Mouse (Mus musculus): ENCODE measurements around the gene Kcnk7.
"Not testable (repeated sequence)": the region's sequence is repeated elsewhere in the genome, so short reads cannot be mapped to it uniquely, and the experiment has no call there.

Gene Kcnk7

DNA sequence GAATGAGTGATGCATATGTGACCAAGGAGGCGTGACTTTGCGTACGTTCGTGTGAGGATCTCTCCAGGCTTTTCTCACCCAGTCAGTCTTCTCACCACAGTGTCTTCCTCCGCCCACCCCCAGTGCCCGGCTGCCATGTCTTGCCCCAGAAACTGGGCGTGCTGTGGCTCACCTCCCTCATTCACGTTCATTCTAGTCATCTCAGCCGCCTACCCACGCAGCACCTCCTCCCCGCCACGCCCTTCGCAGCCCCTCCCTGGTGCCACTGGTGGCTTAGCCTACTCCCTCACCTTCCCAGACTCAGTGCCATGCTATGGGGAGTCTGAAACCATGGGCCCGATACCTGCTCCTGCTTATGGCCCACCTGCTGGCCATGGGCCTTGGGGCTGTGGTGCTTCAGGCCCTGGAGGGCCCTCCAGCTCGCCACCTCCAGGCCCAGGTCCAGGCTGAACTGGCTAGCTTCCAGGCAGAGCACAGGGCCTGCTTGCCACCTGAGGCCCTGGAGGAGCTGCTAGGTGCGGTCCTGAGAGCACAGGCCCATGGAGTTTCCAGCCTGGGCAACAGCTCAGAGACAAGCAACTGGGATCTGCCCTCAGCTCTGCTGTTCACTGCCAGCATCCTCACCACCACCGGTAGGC is at the start of gene Kcnk7:
Kcnk7 (plus strand) TSS at position 205 of the 638 bp plus-strand sequence.
- DNase-seq = no peak

GRCm38 (mm10) chr19:5654720-5655298 is 49.4 kb upstream of the Kcnk7 start:
- no peak for DNase-seq

GRCm38 (mm10) chr19:5660942-5661751 is 43.0 kb upstream of the Kcnk7 start:
- DNase-seq = peak; percentile 72 to 80

- peak; percentile 63 to 73 for DNase-seq
These were observed 41.9 kb upstream of the Kcnk7 start for GRCm38 (mm10) chr19:5662310-5662709.

- DNase-seq = peak; percentile 97 to 98
These were observed 40.9 kb upstream of the Kcnk7 start, which contains the start of gene Sipa1 for GRCm38 (mm10) chr19:5662981-5663913. TSS of gene Sipa1 (minus strand) at chr19:5663707.

GRCm38 (mm10) chr19:5664669-5665257 is 39.4 kb upstream of the Kcnk7 start:
- no peak for DNase-seq

GRCm38 (mm10) chr19:5665465-5665864 is 38.7 kb upstream of the Kcnk7 start:
- DNase-seq = no peak

DNA sequence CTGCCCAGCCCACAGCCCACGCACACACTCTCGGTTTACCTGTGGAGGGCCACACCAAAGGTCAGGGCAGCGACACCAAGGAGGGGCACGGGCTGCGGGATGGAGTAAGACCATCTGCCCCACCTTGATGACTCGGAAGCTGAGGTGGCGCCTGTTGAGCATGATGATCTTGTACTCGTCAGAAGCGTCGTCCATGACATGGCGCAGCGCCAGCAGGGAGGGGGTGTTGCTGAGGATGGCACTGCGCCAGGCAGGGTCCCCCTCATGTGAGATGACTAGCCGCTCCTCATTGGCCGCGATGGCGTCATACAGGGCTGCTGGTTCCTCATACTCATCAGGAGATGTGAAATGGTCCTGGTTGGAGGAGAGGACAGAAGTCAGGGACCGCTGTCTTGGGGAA is 37.8 kb upstream of the Kcnk7 start:
- no peak for DNase-seq

DNA sequence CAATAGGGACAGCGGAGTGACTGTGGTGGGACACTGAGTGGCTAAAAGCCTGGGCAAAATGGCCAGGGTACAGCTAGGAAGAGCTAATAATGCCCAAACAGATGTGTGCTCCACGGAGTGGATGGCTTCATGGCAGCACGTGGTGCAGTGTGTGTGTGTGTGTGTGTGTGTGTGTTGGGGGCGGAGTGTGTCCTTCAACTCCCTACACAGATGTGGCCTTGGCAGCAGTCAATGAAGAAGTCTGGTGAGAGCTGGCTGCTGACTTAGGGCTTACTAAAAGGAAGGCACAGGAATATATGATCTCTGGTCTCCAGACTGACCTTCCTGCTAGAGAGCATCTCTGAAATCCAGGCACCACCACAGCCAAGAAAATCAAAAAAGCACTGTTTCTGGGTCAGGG is 35.8 kb upstream of the Kcnk7 start:
- no peak for DNase-seq

- no peak for DNase-seq
These were observed 23.7 kb upstream of the Kcnk7 start for GRCm38 (mm10) chr19:5680432-5680831.

GRCm38 (mm10) chr19:5684236-5684635 is 19.9 kb upstream of the Kcnk7 start:
- DNase-seq = no peak

- DNase-seq = no peak
These were observed 19.2 kb upstream of the Kcnk7 start for GRCm38 (mm10) chr19:5684985-5685384.

DNA sequence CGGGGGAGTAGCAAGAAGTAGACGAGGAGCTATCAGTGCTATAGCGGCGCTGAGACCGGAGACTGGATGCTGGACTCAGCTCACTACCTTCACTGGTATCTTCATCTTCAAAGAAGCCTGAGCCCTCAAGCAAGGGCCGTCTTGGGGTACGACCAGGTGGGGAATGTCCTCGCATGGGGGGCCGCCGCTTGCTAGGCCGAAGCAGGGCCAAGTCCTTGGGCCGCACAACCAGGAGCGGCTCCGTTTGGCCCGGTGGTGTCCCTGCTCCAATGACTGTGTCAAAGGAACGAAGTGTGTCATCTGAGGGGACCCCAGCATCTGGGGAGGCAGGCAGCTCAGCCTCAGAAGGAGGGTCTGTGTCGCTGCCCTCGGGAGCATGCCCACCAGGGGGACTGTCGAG is 18.7 kb upstream of the Kcnk7 start:
- no peak for DNase-seq

DNA sequence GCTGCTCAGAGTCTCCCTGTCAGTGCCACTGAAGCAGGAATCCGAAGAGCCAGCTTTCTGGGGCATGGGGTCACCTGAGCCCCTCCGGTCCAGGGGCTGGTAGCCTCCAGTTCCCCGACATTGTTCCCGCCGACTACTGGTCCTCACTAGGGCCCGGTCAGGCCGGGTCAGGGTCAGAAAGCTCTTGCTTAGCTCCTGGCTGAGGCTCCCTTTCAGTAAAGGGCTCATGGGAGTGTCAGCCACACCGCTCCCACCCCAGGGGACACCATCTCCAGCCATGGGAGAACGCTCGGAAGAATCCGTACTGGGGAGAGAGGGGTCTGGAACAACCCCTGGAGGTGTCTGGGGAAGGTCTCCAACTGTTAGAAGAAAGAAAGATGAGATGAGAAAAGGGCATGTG is 18.3 kb upstream of the Kcnk7 start:
- DNase-seq = no peak

GRCm38 (mm10) chr19:5686437-5686836 is 17.7 kb upstream of the Kcnk7 start:
- DNase-seq = no peak

GRCm38 (mm10) chr19:5686954-5687353 is 17.2 kb upstream of the Kcnk7 start:
- DNase-seq = not testable (repeated sequence)

- DNase-seq = no peak
These were observed 16.4 kb upstream of the Kcnk7 start for GRCm38 (mm10) chr19:5687738-5688137.

- DNase-seq = peak; percentile 89 to 94
These were observed 15.7 kb upstream of the Kcnk7 start, which contains the start of the genes Map3k11 and Pcnx3 for GRCm38 (mm10) chr19:5688200-5689087. TSS of gene Map3k11 (plus strand) at chr19:5688742. TSS of gene Pcnx3 (minus strand) at chr19:5688908.

DNA sequence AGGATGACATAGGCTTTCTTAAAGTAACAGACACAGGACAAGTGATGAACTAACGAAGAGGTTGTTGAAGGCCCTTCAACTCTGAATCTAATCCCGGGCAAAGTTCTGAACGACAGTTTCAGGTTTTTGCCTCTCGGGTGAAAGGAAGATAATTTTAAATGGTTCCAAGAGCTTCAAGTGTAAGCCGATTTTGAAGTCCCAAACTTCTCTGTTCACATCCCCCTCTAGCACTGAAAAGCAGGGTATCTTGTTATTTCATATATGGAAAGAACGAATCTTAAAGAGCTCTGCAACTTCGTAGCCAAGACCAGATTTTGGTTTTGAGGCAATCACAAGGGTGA is 15.1 kb upstream of the Kcnk7 start:
- no peak for DNase-seq

DNA sequence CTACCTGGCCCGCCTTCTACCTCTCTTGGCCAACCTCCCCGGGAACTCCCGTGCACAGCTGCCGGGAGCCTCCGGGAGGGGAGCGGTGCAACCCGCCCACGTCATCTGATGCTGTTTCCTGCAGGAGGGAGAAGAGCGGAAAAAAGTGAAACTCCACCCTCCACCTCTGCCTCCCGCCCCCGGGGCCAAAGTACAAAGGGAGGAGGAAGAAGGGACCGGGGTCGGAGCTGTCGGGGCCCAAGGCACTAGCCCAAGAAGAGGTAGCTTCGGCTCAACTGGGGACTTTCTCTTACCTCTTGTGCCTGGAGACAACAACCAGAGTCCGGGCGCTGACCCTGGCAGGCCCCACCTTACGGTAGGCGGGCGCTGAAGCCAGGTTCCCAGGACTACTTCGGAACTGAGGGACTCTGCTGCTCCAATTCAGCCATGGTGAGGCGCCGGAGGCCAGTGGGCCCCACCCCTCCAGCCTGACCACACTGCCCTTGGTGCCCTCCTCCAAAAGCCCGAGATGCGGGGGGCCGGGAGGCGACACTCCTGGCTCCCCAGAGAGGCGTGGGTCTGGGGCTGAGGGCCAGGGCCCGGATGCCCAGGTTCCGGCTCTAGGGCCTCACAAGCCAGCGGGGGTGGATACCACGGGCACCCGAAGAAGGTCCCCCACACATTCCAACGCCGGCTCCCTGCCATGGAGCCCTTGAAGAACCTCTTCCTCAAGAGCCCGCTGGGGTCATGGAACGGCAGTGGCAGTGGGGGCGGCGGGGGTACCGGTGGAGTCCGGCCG is 14.4 kb upstream of the Kcnk7 start:
- DNase-seq = peak; percentile 82 to 86
